Mouse (Mus musculus): ENCODE data around the gene Synj2bp. TPM values are rescaled to one million over a fixed set of nuclear protein-coding genes. Genes with fewer than 3 reads are reported as not detected.
A peak's percentile ranks its signal among the peaks of the same experiment; 100 is the strongest.
"Not testable (repeated sequence)": the region's sequence is repeated elsewhere in the genome, so short reads cannot be mapped to it uniquely, and the experiment has no call there.

Gene Synj2bp
- polyA plus RNA-seq, 1 experiment from 2014 or later = 37.6 TPM

DNA sequence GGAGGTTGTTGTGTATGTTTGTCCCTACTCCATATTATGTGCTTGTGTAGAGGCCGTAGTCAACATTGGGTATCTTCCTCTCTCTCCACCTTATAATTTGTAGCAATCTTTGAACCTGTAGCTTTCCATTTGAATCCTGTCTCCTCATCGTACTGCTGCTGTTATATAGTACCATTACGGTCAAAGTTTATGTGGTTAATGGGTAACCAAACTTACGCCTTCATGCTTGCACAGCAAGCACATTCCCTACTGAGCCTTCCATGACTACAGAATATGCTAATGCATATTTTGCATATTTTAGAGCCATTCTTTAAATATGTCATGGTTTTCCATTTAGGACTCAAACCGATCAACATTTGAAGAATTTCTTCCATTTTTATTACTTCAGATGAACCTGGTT lies 42.2 kb downstream of the Synj2bp start:
- DNase-seq (ENCODE audit: low spot score) (no peak), ATAC-seq (ENCODE audit: low FRiP score) (no peak)
- 94% methylated on average over 5 of the region's 5 CpGs for WGBS
- H3K27me3 ChIP-seq (ENCODE audit: control insufficient read depth, insufficient read depth, low read length) = no peaks in the 10 kb centered on the region
- no peak overlapping the region for H3K9ac ChIP-seq
- H3K4me1 ChIP-seq (replicated peaks; ENCODE audit: control insufficient read depth, insufficient read depth, low read length) = 0 out of 2 replicates have a peak, but pooled peaks cover under 1% of the 10 kb centered on the region
- no peak overlapping the region for H3K27ac ChIP-seq
- peaks cover 12% of the 10 kb centered on the region; the same call in 1 of the 2 replicates for H3K36me3 ChIP-seq (replicated peaks; ENCODE audit: control insufficient read depth, insufficient read depth)
- no peak overlapping the region for H3K4me2 ChIP-seq (replicated peaks)
- H3K9me3 ChIP-seq (ENCODE audit: control insufficient read depth, low read length) = no peaks in the 10 kb centered on the region
- H3K4me3 ChIP-seq (replicated peaks; ENCODE audit: low read length) = no peak overlapping the region

DNA sequence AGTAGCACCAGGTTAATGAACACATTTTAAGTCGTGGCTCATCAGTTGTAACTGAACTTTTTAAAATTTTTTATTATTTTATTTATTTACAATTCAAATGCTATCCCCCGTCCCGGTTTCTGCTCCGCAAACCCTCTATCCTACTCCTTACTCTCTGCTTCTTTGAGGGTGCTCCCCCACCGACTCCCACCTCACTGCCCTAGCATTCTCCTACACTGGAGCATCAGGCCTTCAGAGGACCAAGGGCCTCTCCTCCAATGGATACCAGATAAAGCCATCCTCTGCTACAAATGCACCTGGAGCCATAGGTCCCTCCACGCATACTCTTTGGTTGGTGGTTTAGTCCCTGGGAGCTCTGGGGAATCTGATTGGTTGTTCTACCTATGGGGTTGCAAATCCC lies 47.4 kb downstream of the Synj2bp start:
- no peak for ATAC-seq (ENCODE audit: low FRiP score)
- Histone ChIP-seq H3K4me1 (replicated peaks; ENCODE audit: control insufficient read depth, insufficient read depth, low read length) (peaks cover 8% of the 10 kb centered on the region), H3K4me3 (replicated peaks; ENCODE audit: low read length) (peak overlapping the region; percentile 52), H3K27ac (peak overlapping the region; percentile 92), H3K4me2 (replicated peaks) (peak overlapping the region; percentile 70), H3K27me3 (ENCODE audit: control insufficient read depth, insufficient read depth, low read length) (no peaks in the 10 kb centered on the region), H3K9me3 (ENCODE audit: control insufficient read depth, low read length) (no peaks in the 10 kb centered on the region), H3K36me3 (replicated peaks; ENCODE audit: control insufficient read depth, insufficient read depth) (no peaks in the 10 kb centered on the region), H3K9ac (peak overlapping the region; percentile 68)
- WGBS = 49% methylated on average over 6 of the region's 6 CpGs
- DNase-seq (ENCODE audit: low spot score) = no peak

DNA sequence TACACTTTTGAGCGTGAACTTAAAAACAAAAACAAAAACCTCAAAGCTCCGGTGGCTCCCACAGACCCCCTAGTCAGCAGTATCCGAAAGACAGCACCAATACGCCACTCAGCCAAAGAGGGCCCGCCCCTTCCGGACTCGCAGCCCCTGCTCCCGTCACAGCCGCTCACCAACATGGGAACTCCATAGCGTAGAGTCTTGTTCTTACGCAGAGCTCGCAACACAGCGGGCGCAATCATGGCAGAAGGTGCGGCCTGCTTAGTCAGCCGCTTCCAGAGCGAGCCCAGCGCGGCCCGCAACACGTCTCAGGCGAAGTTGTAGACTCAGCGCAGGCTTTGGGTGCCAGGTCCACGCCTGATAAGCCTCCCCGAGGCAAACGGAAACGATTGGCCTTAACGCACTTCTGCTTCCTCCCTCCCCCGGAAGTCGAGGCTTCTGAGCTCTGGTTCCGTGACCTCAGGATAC lies 48.0 kb downstream of the Synj2bp start, which contains the start of gene Cox16:
Gene Cox16, minus strand, starts transcription at position 401 of the 465 bp plus-strand sequence.
- H3K4me2 ChIP-seq (replicated peaks) = peak within 1 kb of the TSS; percentile 70
- peak within 1 kb of the TSS; percentile 92 for H3K27ac ChIP-seq
- peak within 1 kb of the TSS; percentile 68 for H3K9ac ChIP-seq
- no peaks in the 10 kb centered on the region for H3K9me3 ChIP-seq (ENCODE audit: control insufficient read depth, low read length)
- under 1% methylated on average over 31 of the region's 31 CpGs for WGBS
- DNase-seq (ENCODE audit: low spot score) (peak; percentile 84), ATAC-seq (ENCODE audit: low FRiP score) (peak; percentile 97)
- H3K36me3 ChIP-seq (replicated peaks; ENCODE audit: control insufficient read depth, insufficient read depth) = no peaks in the 10 kb centered on the region
- H3K27me3 ChIP-seq (ENCODE audit: control insufficient read depth, insufficient read depth, low read length) = no peaks in the 10 kb centered on the region
- H3K4me1 ChIP-seq (replicated peaks; ENCODE audit: control insufficient read depth, insufficient read depth, low read length) = peaks cover 8% of the 10 kb centered on the region
- peak within 1 kb of the TSS; percentile 52 for H3K4me3 ChIP-seq (replicated peaks; ENCODE audit: low read length)

DNA sequence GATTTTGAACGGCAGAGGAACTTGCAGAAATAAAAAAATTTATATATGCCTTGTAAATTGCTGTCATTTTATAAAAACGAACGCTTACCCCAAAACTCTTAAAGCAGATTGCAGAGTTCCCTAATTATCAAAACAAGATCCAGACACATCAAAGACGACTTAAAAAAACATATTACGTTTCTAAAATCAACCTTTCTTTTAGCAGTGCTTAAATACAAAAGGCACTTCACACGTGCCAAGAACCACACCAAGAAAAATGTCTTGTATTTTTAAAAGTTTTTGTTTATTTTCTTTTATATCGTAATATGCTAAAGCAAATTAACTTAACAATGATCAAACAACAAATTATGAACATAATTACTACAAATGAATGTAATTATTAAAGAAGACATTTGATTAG lies 48.5 kb downstream of the Synj2bp start:
- DNase-seq (ENCODE audit: low spot score) = peak; percentile 37
- H3K27me3 ChIP-seq (ENCODE audit: control insufficient read depth, insufficient read depth, low read length) = no peaks in the 10 kb centered on the region
- H3K9me3 ChIP-seq (ENCODE audit: control insufficient read depth, low read length) = no peaks in the 10 kb centered on the region
- no peak for ATAC-seq (ENCODE audit: low FRiP score)
- peak overlapping the region; percentile 52 for H3K4me3 ChIP-seq (replicated peaks; ENCODE audit: low read length)
- H3K4me1 ChIP-seq (replicated peaks; ENCODE audit: control insufficient read depth, insufficient read depth, low read length) = peaks cover 8% of the 10 kb centered on the region
- H3K27ac ChIP-seq = peak overlapping the region; percentile 92
- WGBS = 3% methylated on average over 7 of the region's 7 CpGs
- H3K36me3 ChIP-seq (replicated peaks; ENCODE audit: control insufficient read depth, insufficient read depth) = no peaks in the 10 kb centered on the region
- peak overlapping the region; percentile 70 for H3K4me2 ChIP-seq (replicated peaks)
- H3K9ac ChIP-seq = peak overlapping the region; percentile 68

DNA sequence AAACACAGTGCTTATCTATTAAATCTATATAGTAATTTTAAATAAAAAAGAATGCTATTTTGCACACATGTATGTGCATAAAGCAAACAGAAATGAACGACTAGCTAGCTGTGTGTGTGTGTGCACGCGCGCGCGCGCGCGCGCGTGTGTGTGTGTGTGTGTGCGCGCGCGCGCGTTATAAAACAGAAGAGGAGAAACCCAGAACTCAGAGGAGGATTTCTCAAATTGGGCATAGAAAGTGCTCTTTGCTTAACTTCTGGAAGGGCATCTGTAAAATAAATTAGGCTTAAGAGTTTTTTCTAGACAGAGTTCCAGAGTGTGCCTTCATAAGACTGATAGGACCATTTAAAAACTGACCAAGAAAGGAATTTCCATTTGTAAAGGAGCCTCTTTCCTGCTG lies 49.1 kb downstream of the Synj2bp start:
- Histone ChIP-seq H3K36me3 (replicated peaks; ENCODE audit: control insufficient read depth, insufficient read depth) (no peaks in the 10 kb centered on the region), H3K9me3 (ENCODE audit: control insufficient read depth, low read length) (no peaks in the 10 kb centered on the region), H3K9ac (peak overlapping the region; percentile 68), H3K27me3 (ENCODE audit: control insufficient read depth, insufficient read depth, low read length) (no peaks in the 10 kb centered on the region), H3K4me2 (replicated peaks) (peak overlapping the region; percentile 70), H3K4me1 (replicated peaks; ENCODE audit: control insufficient read depth, insufficient read depth, low read length) (peaks cover 8% of the 10 kb centered on the region), H3K27ac (no peak overlapping the region), H3K4me3 (replicated peaks; ENCODE audit: low read length) (peak overlapping the region; percentile 52)
- no peak for ATAC-seq (ENCODE audit: low FRiP score)
- 29% methylated on average over 17 of the region's 17 CpGs for WGBS
- DNase-seq (ENCODE audit: low spot score) = peak; percentile 76

DNA sequence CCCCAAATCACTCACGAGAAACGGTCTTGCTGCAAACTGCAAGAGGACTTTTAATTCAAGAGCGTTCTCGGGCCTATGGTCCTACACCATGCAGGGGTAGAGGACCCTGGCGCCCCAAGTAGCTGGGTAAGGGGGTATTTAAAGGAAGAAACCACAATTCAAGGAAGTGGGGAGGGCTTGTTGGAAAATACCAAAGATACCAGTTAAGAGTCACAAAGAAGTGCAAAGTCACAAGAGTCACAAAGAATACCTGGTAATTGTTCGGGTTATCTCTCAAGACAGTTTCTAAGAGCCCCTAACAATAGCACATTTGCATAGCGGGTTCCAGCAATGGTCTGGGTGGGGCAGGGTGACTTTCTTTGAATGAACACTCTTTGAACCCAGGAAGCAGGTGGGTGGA lies 73.7 kb downstream of the Synj2bp start:
- not testable (repeated sequence) for H3K4me2 ChIP-seq (replicated peaks); H3K36me3 ChIP-seq (replicated peaks; ENCODE audit: control insufficient read depth, insufficient read depth); ATAC-seq (ENCODE audit: low FRiP score); DNase-seq (ENCODE audit: low spot score); H3K9ac ChIP-seq; H3K4me1 ChIP-seq (replicated peaks; ENCODE audit: control insufficient read depth, insufficient read depth, low read length); H3K27ac ChIP-seq; H3K4me3 ChIP-seq (replicated peaks; ENCODE audit: low read length); H3K27me3 ChIP-seq (ENCODE audit: control insufficient read depth, insufficient read depth, low read length)
- WGBS = 96% methylated on average over 7 of the region's 7 CpGs
- peaks cover 13% of the 10 kb centered on the region for H3K9me3 ChIP-seq (ENCODE audit: control insufficient read depth, low read length)

Other genes with a start within 250 kb of the Synj2bp start
- gene Slc8a3, start 199.7 kb downstream of the Synj2bp start, polyA plus RNA-seq (2014; fragmentation: Nextera tagmentation; extraction: Ambion mirVana) = 12.1 and 13.9 TPM in 2 replicates
- 0.37 and 0.58 TPM in 2 replicates for gene Gm4787, start 153.4 kb downstream of the Synj2bp start, polyA plus RNA-seq (2014; fragmentation: Nextera tagmentation; extraction: Ambion mirVana)
- 0.27 and 0.41 TPM in 2 replicates for gene Adam4, start 111.0 kb downstream of the Synj2bp start, polyA plus RNA-seq (2014; fragmentation: Nextera tagmentation; extraction: Ambion mirVana)
- 117 and 136 TPM in 2 replicates for gene Cox16, start 47.8 kb downstream of the Synj2bp start, polyA plus RNA-seq (2014; fragmentation: Nextera tagmentation; extraction: Ambion mirVana)
- 41.7 and 42.0 TPM in 2 replicates for gene Gm20498, start within 50 bp of the Synj2bp start, polyA plus RNA-seq (2014; fragmentation: Nextera tagmentation; extraction: Ambion mirVana)
- 0.90 and 1.1 TPM in 2 replicates for gene Adam21, start 35.6 kb upstream of the Synj2bp start, polyA plus RNA-seq (2014; fragmentation: Nextera tagmentation; extraction: Ambion mirVana)
- 39.4 and 45.7 TPM in 2 replicates for gene Med6, start 62.1 kb upstream of the Synj2bp start, polyA plus RNA-seq (2014; fragmentation: Nextera tagmentation; extraction: Ambion mirVana)
- 13.0 and 17.5 TPM in 2 replicates for gene Ttc9, start 98.3 kb upstream of the Synj2bp start, polyA plus RNA-seq (2014; fragmentation: Nextera tagmentation; extraction: Ambion mirVana)
- gene Map3k9, start 248.3 kb upstream of the Synj2bp start, polyA plus RNA-seq (2014; fragmentation: Nextera tagmentation; extraction: Ambion mirVana) = 13.3 and 14.7 TPM in 2 replicates

Data from hindbrain, embryonic 14.5 days (tissue).